Mouse (Mus musculus) testis, postnatal 14 days (tissue): ENCODE data around the gene Snrnp48.

Source experiments
- DNase-seq: peaks from one replicate; pipeline ENCODE4 v3.0.0; 2021; ENCODE audit warnings: low spot score

Gene Snrnp48

DNA sequence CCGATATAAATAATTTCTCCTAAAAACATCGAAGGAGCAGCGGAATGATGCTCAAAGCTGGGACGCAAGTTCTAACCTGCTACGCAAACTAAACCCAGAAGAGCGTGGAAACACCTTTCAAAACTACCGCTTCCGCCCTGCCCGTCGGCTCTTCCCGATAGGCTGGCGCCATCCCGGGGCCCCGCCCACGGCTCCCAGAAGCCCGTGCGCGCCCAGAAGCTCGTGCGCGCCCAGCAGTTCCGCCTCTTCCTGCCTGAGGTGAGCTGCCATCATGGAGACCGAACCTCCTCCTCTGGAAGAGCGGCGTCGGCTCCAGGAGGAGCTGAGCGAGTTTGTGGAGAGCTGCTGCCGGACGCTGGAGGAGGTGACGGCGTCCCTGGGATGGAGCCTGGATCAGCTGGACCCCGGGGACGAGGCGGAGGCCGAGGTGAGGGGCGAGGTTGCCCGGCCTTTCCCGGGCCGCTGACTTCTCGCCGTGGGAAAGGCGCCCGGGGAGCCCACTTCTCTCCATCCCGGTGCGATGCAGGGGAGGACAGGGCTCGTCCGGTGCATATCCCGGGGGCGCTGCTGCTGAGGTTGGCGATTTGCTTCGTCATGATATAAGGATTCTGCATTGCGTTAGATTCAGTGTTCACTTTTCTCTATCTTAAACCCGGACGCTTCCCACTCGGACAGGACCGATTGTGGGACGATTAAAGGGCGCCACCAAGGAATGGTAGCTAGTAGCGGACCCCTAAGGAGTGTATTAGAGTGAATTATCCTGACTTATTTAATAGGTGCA lies at the start of gene Snrnp48:
Gene Snrnp48, plus strand, starts transcription at position 237 of the 781 bp plus-strand sequence.
- DNase-seq = peak; percentile 91

GRCm38 (mm10) chr13:38155523-38155922 lies 49.2 kb upstream of the Snrnp48 start:
- DNase-seq = no peak

DNA sequence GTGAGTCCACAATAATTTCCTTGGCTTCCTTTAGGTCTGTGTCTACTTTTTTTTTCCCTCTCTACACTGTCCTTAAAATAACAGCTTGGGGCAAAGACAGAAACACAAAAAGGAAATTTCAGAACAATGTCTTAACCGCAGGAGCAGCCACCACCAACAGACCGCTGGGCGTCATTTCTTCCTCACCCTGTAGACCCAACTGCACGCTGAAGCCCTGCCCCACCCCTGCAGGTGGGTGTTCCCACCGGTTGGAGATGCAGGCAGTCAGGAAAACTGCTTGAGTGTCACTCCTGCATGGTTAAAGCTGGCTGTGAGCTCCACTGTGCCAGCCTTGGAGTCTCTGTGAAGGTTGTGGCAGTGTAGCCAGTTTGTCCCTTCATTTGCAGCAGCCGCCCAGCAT lies 47.1 kb upstream of the Snrnp48 start:
- DNase-seq = no peak

GRCm38 (mm10) chr13:38162002-38162401 lies 42.7 kb upstream of the Snrnp48 start:
- no peak for DNase-seq

DNA sequence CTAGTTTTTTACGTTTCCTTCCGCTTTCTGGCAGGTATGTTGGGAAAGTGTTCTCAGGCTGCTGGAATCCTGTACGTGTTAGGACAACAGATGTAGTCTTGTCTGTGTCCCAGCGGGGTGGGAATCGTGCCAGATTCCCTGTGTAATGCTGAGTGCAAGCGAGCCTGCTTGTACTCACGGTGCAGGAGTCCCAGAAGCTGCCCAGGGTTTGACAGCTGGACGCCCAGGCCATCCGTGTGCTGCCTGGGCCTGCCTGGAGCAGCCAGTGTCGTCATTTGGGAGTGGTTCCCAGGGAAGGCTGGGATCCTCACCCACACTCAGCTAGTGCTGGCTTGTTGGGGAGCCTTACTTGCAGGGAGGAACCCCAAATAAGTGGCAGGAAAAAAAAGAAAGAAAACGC lies 42.1 kb upstream of the Snrnp48 start:
- DNase-seq = peak; percentile 38

DNA sequence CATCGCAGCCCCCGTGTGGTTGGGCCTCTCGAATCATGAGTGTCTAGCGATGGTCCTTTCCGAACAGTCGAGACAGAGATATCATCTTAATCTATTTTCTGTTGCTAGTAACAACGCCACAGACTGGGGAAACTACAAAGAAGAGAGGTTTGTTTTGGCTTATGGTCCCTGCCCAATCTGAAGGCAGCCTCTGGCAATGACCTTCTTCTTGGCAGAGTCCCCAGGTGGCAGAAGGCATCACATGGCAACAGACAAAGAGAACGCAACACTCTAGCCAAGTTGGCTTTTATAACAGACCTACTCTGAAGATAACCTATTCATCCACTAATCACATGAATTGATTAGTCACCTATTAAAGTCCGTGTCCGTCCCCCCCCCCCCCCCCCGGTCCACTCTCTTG lies 39.8 kb upstream of the Snrnp48 start:
- peak; percentile 16 for DNase-seq

GRCm38 (mm10) chr13:38167056-38167455 lies 37.7 kb upstream of the Snrnp48 start:
- DNase-seq = no peak

- peak; percentile 51 for DNase-seq
These were observed 34.0 kb upstream of the Snrnp48 start for GRCm38 (mm10) chr13:38170707-38171144.

DNA sequence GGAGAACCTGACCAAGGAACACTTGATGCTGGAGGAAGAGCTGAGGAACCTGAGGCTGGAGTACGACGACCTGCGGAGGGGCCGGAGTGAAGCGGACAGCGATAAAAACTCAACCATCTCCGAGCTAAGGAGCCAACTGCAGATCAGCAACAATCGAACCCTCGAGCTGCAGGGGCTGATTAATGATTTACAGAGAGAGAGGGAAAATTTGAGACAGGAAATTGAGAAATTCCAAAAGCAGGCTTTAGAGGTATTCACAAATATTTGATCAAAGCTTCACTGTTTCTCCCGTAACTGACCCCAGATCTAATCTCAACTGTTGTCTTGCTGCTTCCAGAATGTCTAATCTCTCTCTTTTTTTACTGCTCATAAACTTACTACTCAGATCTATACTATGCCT lies 11.3 kb upstream of the Snrnp48 start:
- DNase-seq = no peak

DNA sequence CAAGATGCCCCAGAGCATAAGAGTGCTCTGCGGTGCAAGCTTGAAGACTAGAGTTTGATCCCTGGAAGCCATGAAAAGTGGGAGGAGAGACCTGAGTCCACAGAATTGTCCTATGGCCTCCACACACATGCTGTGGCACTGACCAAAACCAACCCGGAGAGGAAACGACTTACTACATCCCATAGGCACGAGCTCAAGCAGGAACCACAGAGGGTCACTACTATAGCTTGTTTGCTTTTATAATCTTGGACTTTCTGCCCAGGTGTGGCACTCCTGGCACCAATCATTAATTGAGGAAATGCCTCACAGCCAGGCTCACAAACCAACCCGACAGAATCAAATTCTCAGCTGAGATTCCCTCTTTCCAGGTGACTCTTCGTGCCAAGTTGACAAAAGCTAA lies 3.3 kb upstream of the Snrnp48 start:
- DNase-seq = no peak

GRCm38 (mm10) chr13:38204171-38204570 lies 567 bp upstream of the Snrnp48 start:
- no peak for DNase-seq

DNA sequence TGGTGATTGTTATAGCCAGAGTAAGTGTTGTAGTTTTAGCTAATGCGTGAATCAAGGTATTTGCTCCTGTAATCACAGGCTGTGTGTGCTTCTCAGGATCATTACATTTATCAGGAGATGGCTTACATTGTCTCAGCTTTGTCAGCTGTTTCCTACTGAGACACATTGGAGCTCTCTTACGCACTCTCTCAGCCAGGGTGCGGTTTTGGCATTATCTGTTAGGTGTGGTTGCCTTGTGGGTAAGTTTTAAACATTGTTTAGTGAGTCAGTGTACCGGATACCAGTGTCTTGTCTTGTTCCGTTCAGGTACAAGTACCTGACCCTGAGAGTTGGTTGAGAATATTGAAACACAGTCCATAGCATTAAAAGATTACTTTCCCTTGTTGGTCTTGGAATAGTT lies 6.4 kb downstream of the Snrnp48 start:
- no peak for DNase-seq

DNA sequence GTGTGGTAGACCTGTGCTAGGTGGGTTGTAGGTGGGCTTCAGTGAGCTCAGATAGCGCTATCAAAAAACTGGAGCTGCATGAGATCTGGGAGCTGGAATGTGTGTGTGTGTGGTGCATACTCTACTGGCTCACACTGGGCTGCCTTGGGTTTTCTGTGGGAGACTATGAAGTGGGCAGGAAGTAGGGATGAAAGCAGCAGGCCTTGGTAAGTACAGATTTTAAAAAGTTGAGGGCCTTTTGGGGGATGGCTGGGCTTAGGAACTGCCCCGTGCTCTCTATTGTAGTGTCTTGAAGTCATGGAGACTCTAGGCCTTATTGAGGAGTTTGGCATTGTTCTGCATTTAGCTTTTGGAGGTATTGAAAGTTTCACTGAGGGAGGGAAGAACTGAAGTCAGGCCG lies 13.9 kb downstream of the Snrnp48 start:
- DNase-seq = no peak

DNA sequence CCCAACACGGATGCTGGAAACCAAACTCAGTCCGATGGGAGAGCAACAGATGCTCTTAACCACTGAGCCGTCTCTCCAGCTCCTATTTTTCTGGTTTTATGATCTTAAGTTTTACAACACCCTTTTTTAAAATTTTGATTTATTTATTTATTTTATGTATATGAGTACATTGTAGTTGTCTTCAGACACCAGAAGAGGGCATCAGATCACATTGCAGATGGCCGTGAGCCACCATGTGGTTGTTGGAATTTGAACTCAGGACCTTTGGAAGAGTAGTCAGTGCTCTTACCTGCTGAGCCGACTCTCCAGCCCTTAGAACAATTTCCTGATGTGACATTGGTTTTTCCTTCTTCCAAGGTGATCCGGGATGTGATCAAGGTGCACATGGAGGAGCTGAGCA lies 15.6 kb downstream of the Snrnp48 start:
- no peak for DNase-seq

GRCm38 (mm10) chr13:38230177-38230821 lies 25.6 kb downstream of the Snrnp48 start:
- DNase-seq = no peak

GRCm38 (mm10) chr13:38232411-38232810 lies 27.7 kb downstream of the Snrnp48 start:
- DNase-seq = no peak

DNA sequence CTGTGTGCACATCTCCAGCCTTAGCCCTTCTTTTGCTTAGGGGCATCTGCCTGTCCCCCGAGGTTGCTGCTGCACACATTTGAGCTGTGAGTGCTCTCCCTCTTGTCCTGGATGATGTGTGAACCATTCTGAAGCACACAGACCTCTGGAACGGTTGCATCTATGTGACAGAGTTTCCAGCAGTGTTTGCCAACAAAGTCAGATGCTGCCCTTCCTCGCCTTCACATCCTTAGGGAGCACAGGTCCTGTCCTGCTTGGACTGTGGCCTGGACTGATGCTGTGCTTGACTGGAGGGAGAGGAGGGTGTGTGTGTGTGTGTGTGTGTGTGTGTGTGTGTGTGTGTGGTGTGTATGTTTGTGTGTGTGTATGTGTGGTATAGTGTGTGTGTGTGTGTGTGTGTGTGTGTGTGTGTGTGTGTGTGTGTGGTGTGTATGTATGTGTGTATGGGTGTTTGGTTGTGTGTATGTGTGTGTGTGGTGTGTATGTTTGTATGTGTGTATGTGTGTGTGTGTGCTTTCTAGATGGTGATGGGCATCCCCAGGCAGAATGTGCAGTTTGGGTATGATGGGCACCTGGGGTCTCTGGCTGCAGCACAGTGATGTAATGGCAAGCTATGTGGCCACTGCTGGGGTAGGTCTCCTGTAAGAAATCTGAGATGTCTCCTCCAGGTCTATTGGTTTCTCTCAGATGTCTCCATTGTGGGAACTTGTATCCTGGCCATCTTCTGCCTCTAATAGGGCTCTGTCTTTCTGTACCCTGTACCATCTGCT lies 28.3 kb downstream of the Snrnp48 start:
- DNase-seq = no peak

GRCm38 (mm10) chr13:38234651-38235050 lies 29.9 kb downstream of the Snrnp48 start:
- DNase-seq = no peak

- DNase-seq = no peak
These were observed 30.6 kb downstream of the Snrnp48 start for GRCm38 (mm10) chr13:38235370-38235769.

DNA sequence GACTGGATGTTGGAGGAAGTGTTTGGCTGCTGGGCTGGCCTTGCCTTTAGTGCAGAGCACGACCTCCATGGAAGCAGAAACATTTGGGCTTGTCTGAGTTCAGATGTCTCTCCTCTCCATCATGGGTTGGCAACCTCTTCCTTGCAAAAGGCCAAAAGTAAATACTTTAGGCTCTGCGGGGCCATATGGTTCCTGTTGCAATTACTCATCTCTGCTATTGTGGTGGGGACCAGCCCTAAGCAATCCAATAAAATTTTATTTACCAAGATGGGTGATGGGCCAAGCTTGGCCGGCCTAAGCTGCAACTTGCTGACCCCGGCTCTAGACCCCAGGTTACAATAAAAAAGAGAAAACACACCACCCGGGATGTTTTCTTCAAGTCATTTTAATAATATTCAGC lies 43.4 kb downstream of the Snrnp48 start:
- DNase-seq = no peak

DNA sequence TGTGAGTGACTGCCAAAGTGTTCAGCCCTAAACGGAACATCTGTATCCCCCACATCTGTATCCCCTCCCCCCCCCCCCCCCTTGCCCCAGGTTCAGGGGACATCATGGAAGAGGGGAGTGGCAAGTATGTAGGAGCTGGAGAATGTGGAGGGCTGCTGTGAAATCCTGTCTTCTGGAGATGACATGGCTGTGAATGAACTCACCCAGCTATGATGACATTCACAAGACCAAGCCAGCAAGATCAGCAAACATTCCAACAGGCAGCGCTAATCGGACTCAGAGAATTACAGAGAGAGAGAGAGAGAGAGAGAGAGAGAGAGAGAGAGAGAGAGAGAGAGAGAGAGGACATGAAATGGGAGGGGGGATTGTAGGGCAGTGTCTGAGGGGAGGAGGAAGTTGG lies 46.5 kb downstream of the Snrnp48 start:
- DNase-seq = no peak

GRCm38 (mm10) chr13:38253696-38254095 lies 49.0 kb downstream of the Snrnp48 start:
- no peak for DNase-seq

GRCm38 (mm10) chr13:38258901-38259300 lies 54.2 kb downstream of the Snrnp48 start:
- no peak for DNase-seq
